Mouse (Mus musculus) bone marrow macrophage, adult 2 months (primary cell): ENCODE data around the gene Bbip1. TPM values are rescaled to one million over a fixed set of nuclear protein-coding genes. Genes with fewer than 3 reads are reported as not detected.

ENCODE experiments used
- H3K27ac ChIP-seq: 2 replicates; pipeline ENCODE4 v1.5.1; 2012; ENCODE audit warnings: low read depth, low read length; ENCODE audit not compliant: insufficient read depth
- H3K4me1 ChIP-seq: 2 replicates; pipeline ENCODE4 v1.6.1; 2012; ENCODE audit warnings: low read length; ENCODE audit not compliant: control insufficient read depth, insufficient read depth
- H3K4me3 ChIP-seq: 2 replicates; pipeline ENCODE4 v1.5.1; 2012; ENCODE audit warnings: mild to moderate bottlenecking, low read length, moderate library complexity; ENCODE audit not compliant: insufficient read depth
- CTCF ChIP-seq: IDR thresholded peaks from 2 replicates; pipeline ENCODE4 v1.5.1; 2012; ENCODE audit warnings: low read depth, mild to moderate bottlenecking, low read length, moderate library complexity
- POLR2A ChIP-seq: IDR thresholded peaks from 2 replicates; pipeline ENCODE4 v1.6.1; 2012; ENCODE audit warnings: mild to moderate bottlenecking, low read depth, low read length, borderline replicate concordance
- polyA plus RNA-seq: library from polyadenylated mRNA; stranded (reverse); fragments of >200 nt; gene quantifications from 2 replicates; pipeline ENCODE4 v1.2.4, GENCODE M21; 2012; ENCODE audit not compliant: missing spikeins, insufficient read depth, insufficient read length

The Bbip1 gene
- polyA plus RNA-seq, 1 experiment: 70.9 TPM

GRCm38 (mm10) chr19:53962511-53962910, 18.1 kb upstream of the Bbip1 start:
- Histone ChIP-seq H3K4me3 (no peak overlapping the region), H3K27ac (no peak overlapping the region), H3K4me1 (0 out of 2 replicates have a peak, but pooled peaks cover 2% of the 10 kb centered on the region)
- no peak for TF ChIP-seq POLR2A
- no peak for TF ChIP-seq CTCF

- TF ChIP-seq POLR2A (no peak), CTCF (no peak)
- 0 out of 2 replicates have a peak, but pooled peaks cover 2% of the 10 kb centered on the region for H3K4me1 ChIP-seq
Observed at GRCm38 (mm10) chr19:53957513-53957912, 13.1 kb upstream of the Bbip1 start.

GRCm38 (mm10) chr19:53945171-53946042, 980 bp upstream of the Bbip1 start:
- Histone ChIP-seq H3K27ac (peak overlapping the region; percentile 57; the same call in 1 of the 2 replicates), H3K4me3 (peak overlapping the region; percentile 81), H3K4me1 (peaks cover 12% of the 10 kb centered on the region)
- no peak for TF ChIP-seq CTCF
- no peak for TF ChIP-seq POLR2A

More at GRCm38 (mm10) chr19:53957513-53957912, 13.1 kb upstream of the Bbip1 start:
- H3K27ac ChIP-seq: no peak overlapping the region
- no peak overlapping the region for H3K4me3 ChIP-seq

GRCm38 (mm10) chr19:53944786-53945169, 351 bp upstream of the Bbip1 start:
- TF ChIP-seq CTCF: no peak
- TF ChIP-seq POLR2A: no peak
- peaks cover 12% of the 10 kb centered on the region for H3K4me1 ChIP-seq
- H3K27ac ChIP-seq: peak overlapping the region; percentile 57
- peak overlapping the region; percentile 81 for H3K4me3 ChIP-seq

GRCm38 (mm10) chr19:53942342-53942741, 2.1 kb downstream of the Bbip1 start:
- H3K4me1 ChIP-seq: peaks cover 11% of the 10 kb centered on the region
- TF ChIP-seq CTCF: no peak
- no peak for TF ChIP-seq POLR2A
- peak overlapping the region; percentile 45 for H3K27ac ChIP-seq
- peak overlapping the region; percentile 13; the same call in 1 of the 2 replicates for H3K4me3 ChIP-seq

GRCm38 (mm10) chr19:53941139-53941538, 3.3 kb downstream of the Bbip1 start:
- H3K4me3 ChIP-seq: no peak overlapping the region
- H3K27ac ChIP-seq: no peak overlapping the region
- TF ChIP-seq POLR2A (no peak), CTCF (no peak)
- H3K4me1 ChIP-seq: peaks cover 9% of the 10 kb centered on the region

- Histone ChIP-seq H3K4me1 (peaks cover 9% of the 10 kb centered on the region), H3K4me3 (no peak overlapping the region), H3K27ac (no peak overlapping the region)
- no peak for TF ChIP-seq CTCF
Observed at GRCm38 (mm10) chr19:53939467-53939866, 5.0 kb downstream of the Bbip1 start.

- H3K4me1 ChIP-seq: peaks cover 7% of the 10 kb centered on the region
- H3K4me3 ChIP-seq: no peak overlapping the region
- H3K27ac ChIP-seq: no peak overlapping the region
- TF ChIP-seq POLR2A (no peak), CTCF (no peak)
Observed at GRCm38 (mm10) chr19:53934046-53934445, 10.4 kb downstream of the Bbip1 start.

GRCm38 (mm10) chr19:53933050-53933449, 11.4 kb downstream of the Bbip1 start:
- Histone ChIP-seq H3K4me1 (peaks cover 7% of the 10 kb centered on the region), H3K27ac (no peak overlapping the region), H3K4me3 (no peak overlapping the region)
- TF ChIP-seq CTCF: no peak
- TF ChIP-seq POLR2A: no peak

- H3K27ac ChIP-seq: no peak overlapping the region
- TF ChIP-seq POLR2A: no peak
- no peak for TF ChIP-seq CTCF
Observed at GRCm38 (mm10) chr19:53929218-53929617, 15.2 kb downstream of the Bbip1 start.

More at GRCm38 (mm10) chr19:53929218-53929617, 15.2 kb downstream of the Bbip1 start:
- H3K4me3 ChIP-seq: no peak overlapping the region
- peaks cover 7% of the 10 kb centered on the region for H3K4me1 ChIP-seq
